Mouse (Mus musculus) stomach, postnatal 0 days (tissue): ENCODE results near the gene Cela3a.

Source experiments
- CTCF ChIP-seq: IDR thresholded peaks from 2 replicates; pipeline ENCODE4 v1.5.1; 2016; ENCODE audit warnings: antibody characterized with exemption, low read depth, mild to moderate bottlenecking, moderate library complexity
- EP300 ChIP-seq: optimal IDR thresholded peaks from 2 replicates; pipeline ENCODE3; 2016; ENCODE audit warnings: antibody characterized with exemption

DNA sequence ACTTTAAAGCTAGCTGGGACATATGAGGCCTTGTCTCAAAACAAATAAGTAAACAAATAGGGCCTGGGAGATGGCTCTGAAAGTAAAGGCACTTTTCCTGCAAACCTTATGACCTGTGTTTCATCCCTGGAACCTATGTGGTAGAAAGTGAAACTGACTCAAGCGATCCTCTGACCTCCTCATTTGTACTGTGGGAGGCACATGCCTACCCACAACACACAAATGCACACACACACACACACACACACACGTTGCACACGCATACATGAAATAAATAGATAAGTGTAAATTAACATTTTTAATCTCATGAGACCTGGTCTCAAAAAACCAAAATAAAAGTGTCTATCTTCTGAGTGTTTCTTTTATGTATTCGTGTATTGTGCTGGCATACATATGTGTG, 36.3 kb upstream of the Cela3a start:
- TF ChIP-seq CTCF (no peak), EP300 (no peak)
